Mouse (Mus musculus): ENCODE results near the gene Gripap1. TPM values are rescaled to one million over a fixed set of nuclear protein-coding genes. Genes with fewer than 3 reads are reported as not detected.
"Not testable (repeated sequence)": the region's sequence is repeated elsewhere in the genome, so short reads cannot be mapped to it uniquely, and the experiment has no call there.

The Gripap1 gene
- polyA plus RNA-seq (2015; fragmentation: Nextera tagmentation; extraction: Ambion mirVana), result 76.5 and 81.7 TPM in 2 replicates

GRCm38 (mm10) chrX:7789542-7790136 is at the start of gene Gripap1:
Gripap1 (plus strand) TSS chrX:7789765.
- Histone ChIP-seq H3K36me3 (0 out of 2 replicates have a peak, but pooled peaks cover 4% of the 10 kb centered on the region), H3K27me3 (no peaks in the 10 kb centered on the region), H3K27ac (peak within 1 kb of the TSS; percentile 36; the same call in 1 of the 2 replicates), H3K4me3 (replicated peaks) (peak within 1 kb of the TSS; percentile 57), H3K4me2 (replicated peaks) (peak within 1 kb of the TSS; percentile 65), H3K9ac (replicated peaks) (peak within 1 kb of the TSS; percentile 72), H3K9me3 (no peaks in the 10 kb centered on the region), H3K4me1 (replicated peaks) (peaks cover 10% of the 10 kb centered on the region)
- 16% methylated on average over 24 of the region's 24 CpGs for WGBS
- ATAC-seq, result peak; percentile 95

DNA sequence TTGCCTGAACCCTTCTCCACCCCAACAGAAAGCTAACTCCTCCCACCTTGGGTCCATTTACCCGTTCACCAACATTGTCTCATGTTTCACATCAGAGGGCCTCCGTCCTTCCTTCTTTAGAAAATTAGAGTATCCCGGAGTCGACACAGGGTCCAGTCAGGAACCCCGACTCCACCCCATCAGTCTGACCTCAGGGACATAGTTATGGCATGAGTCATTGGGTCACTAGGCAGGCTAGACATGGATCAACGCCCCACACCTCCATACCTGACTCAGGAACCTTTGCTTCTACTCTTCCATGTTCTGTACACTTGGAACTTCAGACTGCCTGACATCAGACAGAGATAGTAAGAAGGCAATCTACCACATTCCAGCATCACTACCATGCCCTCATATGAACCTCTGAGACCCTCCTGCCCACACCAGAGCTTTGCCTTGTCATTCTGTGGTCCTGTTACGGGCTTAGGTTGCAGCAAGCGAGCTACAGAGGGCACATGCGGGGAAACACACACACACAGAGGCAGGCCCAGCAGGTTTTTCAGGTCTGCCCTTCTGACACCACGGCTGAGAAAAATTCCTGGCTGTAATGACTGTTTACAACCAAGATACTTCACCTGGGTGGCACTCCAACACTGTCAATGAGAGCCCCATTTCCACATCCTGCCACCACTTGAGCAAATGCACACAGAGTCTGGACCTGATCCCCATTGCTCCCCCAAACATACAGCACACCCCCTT is 49.3 kb upstream of the Gripap1 start:
- no peak overlapping the region for H3K4me2 ChIP-seq (replicated peaks)
- WGBS, result 76% methylated on average over 10 of the region's 10 CpGs
- no peak overlapping the region for H3K4me3 ChIP-seq (replicated peaks)
- H3K27me3 ChIP-seq, result no peaks in the 10 kb centered on the region
- H3K4me1 ChIP-seq (replicated peaks), result 0 out of 2 replicates have a peak, but pooled peaks cover 3% of the 10 kb centered on the region
- H3K9me3 ChIP-seq, result no peaks in the 10 kb centered on the region
- H3K27ac ChIP-seq, result no peak overlapping the region
- no peak for ATAC-seq
- no peak overlapping the region for H3K9ac ChIP-seq (replicated peaks)
- peaks cover 27% of the 10 kb centered on the region for H3K36me3 ChIP-seq

DNA sequence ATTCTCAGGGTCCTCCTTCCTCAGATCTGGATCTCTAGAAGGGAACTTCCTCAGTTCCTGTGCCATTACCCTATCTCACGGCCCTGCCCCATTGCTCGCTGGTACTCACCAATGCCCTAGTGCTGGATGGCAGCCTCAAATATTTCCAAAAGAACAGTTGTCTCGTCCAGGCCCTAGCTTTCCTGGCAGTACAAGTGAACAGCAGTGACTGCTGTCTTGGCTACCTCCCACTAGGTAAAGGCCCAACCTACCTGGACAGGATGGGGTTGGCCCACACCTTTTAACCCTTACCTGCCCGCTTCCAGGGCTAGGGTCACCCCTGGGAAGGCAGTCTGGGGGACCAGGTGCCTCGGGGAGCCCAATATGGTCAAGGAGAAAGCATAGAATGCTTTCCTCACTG is 48.5 kb upstream of the Gripap1 start:
- Histone ChIP-seq H3K9ac (replicated peaks) (no peak overlapping the region), H3K36me3 (peaks cover 19% of the 10 kb centered on the region), H3K4me3 (replicated peaks) (no peak overlapping the region), H3K27ac (no peak overlapping the region), H3K4me1 (replicated peaks) (0 out of 2 replicates have a peak, but pooled peaks cover 3% of the 10 kb centered on the region), H3K4me2 (replicated peaks) (no peak overlapping the region), H3K9me3 (no peaks in the 10 kb centered on the region), H3K27me3 (no peaks in the 10 kb centered on the region)
- WGBS, result 80% methylated on average over 5 of the region's 5 CpGs
- ATAC-seq, result no peak

- Histone ChIP-seq H3K27ac (no peak overlapping the region), H3K4me2 (replicated peaks) (no peak overlapping the region), H3K4me3 (replicated peaks) (no peak overlapping the region), H3K27me3 (no peaks in the 10 kb centered on the region), H3K4me1 (replicated peaks) (0 out of 2 replicates have a peak, but pooled peaks cover 3% of the 10 kb centered on the region), H3K9me3 (no peaks in the 10 kb centered on the region), H3K36me3 (no peaks in the 10 kb centered on the region), H3K9ac (replicated peaks) (no peak overlapping the region)
- 63% methylated on average over 5 of the region's 5 CpGs for WGBS
- no peak for ATAC-seq
Measured at GRCm38 (mm10) chrX:7743470-7743869, 46.1 kb upstream of the Gripap1 start.

DNA sequence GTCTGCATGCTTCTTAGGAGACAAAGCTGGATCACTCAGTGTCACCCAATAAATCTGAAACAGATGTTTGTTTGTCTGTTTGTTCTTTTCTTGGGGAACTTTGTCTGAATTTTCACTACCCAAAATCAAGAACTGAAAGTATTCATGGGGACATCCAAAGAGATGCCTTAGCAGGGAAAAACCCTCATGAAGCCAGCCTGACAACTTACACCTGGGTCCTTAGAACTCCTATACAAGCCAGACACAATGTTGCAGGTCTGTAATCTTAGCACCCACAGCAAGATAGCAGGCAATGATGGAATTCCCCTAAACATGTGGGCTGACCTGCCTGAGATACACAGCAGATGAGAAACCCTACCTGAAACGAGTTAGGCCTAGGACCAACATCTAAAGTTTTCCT is 44.6 kb upstream of the Gripap1 start:
- no peak for ATAC-seq
- H3K27ac ChIP-seq, result no peak overlapping the region
- H3K27me3 ChIP-seq, result no peaks in the 10 kb centered on the region
- 80% methylated on average over 1 of the region's 1 CpGs for WGBS
- H3K9me3 ChIP-seq, result no peaks in the 10 kb centered on the region
- no peak overlapping the region for H3K9ac ChIP-seq (replicated peaks)
- no peaks in the 10 kb centered on the region for H3K36me3 ChIP-seq
- H3K4me2 ChIP-seq (replicated peaks), result no peak overlapping the region
- H3K4me3 ChIP-seq (replicated peaks), result no peak overlapping the region
- peaks cover 9% of the 10 kb centered on the region; the same call in 1 of the 2 replicates for H3K4me1 ChIP-seq (replicated peaks)

- H3K36me3 ChIP-seq, result no peaks in the 10 kb centered on the region
- no peaks in the 10 kb centered on the region for H3K9me3 ChIP-seq
- no peak for ATAC-seq
- no peak overlapping the region for H3K27ac ChIP-seq
- 91% methylated on average over 8 of the region's 8 CpGs for WGBS
- H3K4me1 ChIP-seq (replicated peaks), result peaks cover 9% of the 10 kb centered on the region; the same call in 1 of the 2 replicates
- no peak overlapping the region for H3K4me2 ChIP-seq (replicated peaks)
- H3K4me3 ChIP-seq (replicated peaks), result no peak overlapping the region
- no peak overlapping the region for H3K9ac ChIP-seq (replicated peaks)
- no peaks in the 10 kb centered on the region for H3K27me3 ChIP-seq
Measured at GRCm38 (mm10) chrX:7745429-7745828, 44.1 kb upstream of the Gripap1 start.

- 10% methylated on average over 28 of the region's 56 CpGs for WGBS
- peak within 1 kb of the TSS; percentile 61 for H3K4me3 ChIP-seq (replicated peaks)
- H3K4me2 ChIP-seq (replicated peaks), result peak within 1 kb of the TSS; percentile 58
- peak within 1 kb of the TSS; percentile 72 for H3K9ac ChIP-seq (replicated peaks)
- peaks cover 9% of the 10 kb centered on the region; the same call in 1 of the 2 replicates for H3K4me1 ChIP-seq (replicated peaks)
- peak; percentile 90 for ATAC-seq
- 0 out of 2 replicates have a peak within 1 kb of the TSS, but pooled peaks have one; percentile 19 for H3K27ac ChIP-seq
- H3K9me3 ChIP-seq, result no peaks in the 10 kb centered on the region
- no peaks in the 10 kb centered on the region for H3K27me3 ChIP-seq
- H3K36me3 ChIP-seq, result no peaks in the 10 kb centered on the region
Measured at GRCm38 (mm10) chrX:7750432-7751116, 39.0 kb upstream of the Gripap1 start, which contains the start of gene Ccdc120. Ccdc120 (minus strand) TSS chrX:7750905.

- not testable (repeated sequence) for H3K4me3 ChIP-seq (replicated peaks); H3K4me2 ChIP-seq (replicated peaks); H3K9me3 ChIP-seq; H3K9ac ChIP-seq (replicated peaks); H3K27ac ChIP-seq; ATAC-seq; H3K27me3 ChIP-seq; H3K36me3 ChIP-seq; H3K4me1 ChIP-seq (replicated peaks)
- 21% methylated on average over 3 of the region's 3 CpGs for WGBS
Measured at GRCm38 (mm10) chrX:7753627-7754026, 35.9 kb upstream of the Gripap1 start.

DNA sequence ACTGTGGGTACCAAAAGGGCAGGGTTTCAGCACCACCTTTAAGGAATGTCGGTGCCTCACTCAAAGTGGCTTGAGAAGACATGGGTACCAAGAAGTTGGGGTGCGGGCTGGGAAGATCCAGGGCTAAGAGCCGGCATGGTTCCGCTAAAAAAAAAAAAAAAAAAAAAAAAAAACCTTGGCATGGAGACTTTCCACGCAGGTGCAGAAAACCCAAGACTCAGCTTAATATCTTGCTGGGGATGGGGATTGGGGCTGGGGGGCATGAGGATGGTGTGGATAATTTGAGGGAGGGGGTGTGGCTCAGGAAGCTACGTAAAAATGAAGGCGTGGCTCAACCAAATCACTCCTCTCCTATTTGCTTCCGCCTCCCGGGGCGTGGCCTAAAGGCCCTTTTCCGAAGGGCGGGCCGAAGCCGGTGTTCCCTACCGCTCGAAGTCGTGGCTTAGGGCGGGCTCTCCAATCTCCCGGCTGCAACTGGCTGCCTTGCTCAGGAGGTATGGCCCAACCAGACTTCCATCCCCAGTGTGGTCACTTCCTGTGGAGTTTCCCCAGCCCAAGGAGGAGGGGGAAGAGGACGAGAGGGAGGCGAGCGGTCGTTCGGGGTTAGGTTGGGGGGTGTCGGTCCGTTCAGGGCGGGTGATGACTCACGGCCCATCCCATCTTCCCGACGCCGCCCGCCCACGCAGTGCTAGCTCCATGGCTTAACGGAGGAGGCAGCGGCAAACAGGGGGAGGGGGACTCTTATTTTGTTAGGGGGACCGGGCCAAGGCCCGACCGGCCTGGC is 27.2 kb upstream of the Gripap1 start, which contains the start of gene Tfe3:
TSS of gene Tfe3 (plus strand) at position 424 of the 784 bp plus-strand sequence.
- WGBS, result 23% methylated on average over 37 of the region's 38 CpGs
- Histone ChIP-seq H3K27me3 (no peaks in the 10 kb centered on the region), H3K9me3 (no peaks in the 10 kb centered on the region; the same call in 1 of the 2 replicates), H3K4me3 (replicated peaks) (peak within 1 kb of the TSS; percentile 65), H3K27ac (peak within 1 kb of the TSS; percentile 35; the same call in 1 of the 2 replicates), H3K4me2 (replicated peaks) (peak within 1 kb of the TSS; percentile 72), H3K4me1 (replicated peaks) (peaks cover 27% of the 10 kb centered on the region), H3K9ac (replicated peaks) (peak within 1 kb of the TSS; percentile 75), H3K36me3 (peaks cover 9% of the 10 kb centered on the region; the same call in 1 of the 2 replicates)
- peak; percentile 98 for ATAC-seq

GRCm38 (mm10) chrX:7762921-7763197 is 26.7 kb upstream of the Gripap1 start:
- peaks cover 27% of the 10 kb centered on the region for H3K4me1 ChIP-seq (replicated peaks)
- H3K27ac ChIP-seq, result peak overlapping the region; percentile 35; the same call in 1 of the 2 replicates
- ATAC-seq, result no peak
- peak overlapping the region; percentile 72 for H3K4me2 ChIP-seq (replicated peaks)
- peak overlapping the region; percentile 65 for H3K4me3 ChIP-seq (replicated peaks)
- H3K27me3 ChIP-seq, result no peaks in the 10 kb centered on the region
- H3K36me3 ChIP-seq, result peaks cover 15% of the 10 kb centered on the region
- H3K9ac ChIP-seq (replicated peaks), result peak overlapping the region; percentile 75
- H3K9me3 ChIP-seq, result no peaks in the 10 kb centered on the region; the same call in 1 of the 2 replicates
- 28% methylated on average over 21 of the region's 21 CpGs for WGBS
